Mouse (Mus musculus) cortical plate, adult 2 months (tissue): ENCODE results near the gene Cadm4.

ENCODE experiments used
- CTCF ChIP-seq: fragments of 200-500 bp; IDR thresholded peaks from 2 replicates; pipeline ENCODE4 v1.5.1; 2011; ENCODE audit warnings: mild to moderate bottlenecking, control low read depth, low read length; ENCODE audit not compliant: insufficient read depth; ENCODE audit errors: extremely low read depth
- POLR2A ChIP-seq: fragments of 200-500 bp; IDR thresholded peaks from 2 replicates; pipeline ENCODE4 v1.6.1; 2011; ENCODE audit warnings: mild to moderate bottlenecking, low read length, control low read depth; ENCODE audit not compliant: insufficient read depth; ENCODE audit errors: extremely low read depth

- TF ChIP-seq POLR2A (no peak), CTCF (no peak)
Observed at GRCm38 (mm10) chr7:24437981-24438380, 43.8 kb upstream of the Cadm4 start.
